Mouse (Mus musculus) megakaryocyte, embryonic 14.5 days (primary cell): ENCODE measurements around the gene Ppp1r13b. TPM values are rescaled to one million over a fixed set of nuclear protein-coding genes. Genes with fewer than 3 reads are reported as not detected.
A peak's percentile ranks its signal among the peaks of the same experiment; 100 is the strongest.

Experiments
- H3K27me3 ChIP-seq: replicated peaks from 2 replicates; pipeline ENCODE3; 2012; ENCODE audit warnings: inconsistent platforms
- H3K36me3 ChIP-seq: replicated peaks from 2 replicates; pipeline ENCODE3; 2012; ENCODE audit warnings: low read length, inconsistent platforms, mixed read lengths
- H3K4me1 ChIP-seq: 2 replicates; pipeline ENCODE4 v1.6.1; 2012; ENCODE audit warnings: inconsistent platforms
- H3K4me3 ChIP-seq: replicated peaks from 2 replicates; pipeline ENCODE3; 2012; ENCODE audit warnings: moderate library complexity, mild to moderate bottlenecking, inconsistent platforms
- H3K9me3 ChIP-seq: 2 replicates; pipeline ENCODE4 v1.6.1; 2012; ENCODE audit warnings: inconsistent platforms
- FLI1 ChIP-seq: IDR thresholded peaks from 2 replicates; pipeline ENCODE4 v1.6.1; 2012; ENCODE audit warnings: low read length, inconsistent platforms, mixed read lengths
- GATA1 ChIP-seq: IDR thresholded peaks from 3 replicates; pipeline ENCODE4 v1.6.1; 2012; ENCODE audit warnings: mixed read lengths, low read length, inconsistent platforms, borderline replicate concordance
- polyA plus RNA-seq: library from polyadenylated mRNA; stranded (reverse); fragments of >175 nt; gene quantifications from 2 replicates; pipeline ENCODE4 v1.2.3, GENCODE M21; 2012; ENCODE audit warnings: low replicate concordance; ENCODE audit not compliant: insufficient read depth

Ppp1r13b gene
- polyA plus RNA-seq, 1 experiment: 15.6 TPM

GRCm38 (mm10) chr12:111920046-111920445 is 12.1 kb upstream of the Ppp1r13b start:
- H3K4me1 ChIP-seq: peaks cover 90% of the 10 kb centered on the region
- H3K4me3 ChIP-seq: peak overlapping the region; percentile 86
- H3K36me3 ChIP-seq: peaks cover 2% of the 10 kb centered on the region
- no peaks in the 10 kb centered on the region; the same call in 1 of the 2 replicates for H3K9me3 ChIP-seq
- H3K27me3 ChIP-seq: peaks cover 27% of the 10 kb centered on the region
- TF ChIP-seq FLI1: no peak

GRCm38 (mm10) chr12:111916514-111917217 is 8.8 kb upstream of the Ppp1r13b start:
- Histone ChIP-seq H3K4me3 (no peak overlapping the region), H3K27me3 (peaks cover 27% of the 10 kb centered on the region), H3K4me1 (peaks cover 80% of the 10 kb centered on the region), H3K9me3 (no peaks in the 10 kb centered on the region), H3K36me3 (no peaks in the 10 kb centered on the region)
- TF ChIP-seq GATA1 (no peak), FLI1 (no peak)

GRCm38 (mm10) chr12:111915781-111916180 is 7.9 kb upstream of the Ppp1r13b start:
- H3K27me3 ChIP-seq: peaks cover 29% of the 10 kb centered on the region
- no peaks in the 10 kb centered on the region for H3K9me3 ChIP-seq
- TF ChIP-seq FLI1 (no peak), GATA1 (no peak)
- no peaks in the 10 kb centered on the region for H3K36me3 ChIP-seq
- no peak overlapping the region for H3K4me3 ChIP-seq
- H3K4me1 ChIP-seq: peaks cover 81% of the 10 kb centered on the region

GRCm38 (mm10) chr12:111914031-111914430 is 6.1 kb upstream of the Ppp1r13b start:
- Histone ChIP-seq H3K4me3 (peak overlapping the region; percentile 31), H3K36me3 (no peaks in the 10 kb centered on the region)

GRCm38 (mm10) chr12:111912802-111913201 is 4.9 kb upstream of the Ppp1r13b start:
- H3K9me3 ChIP-seq: no peaks in the 10 kb centered on the region
- peaks cover 74% of the 10 kb centered on the region for H3K4me1 ChIP-seq
- TF ChIP-seq GATA1 (no peak), FLI1 (no peak)
- no peak overlapping the region for H3K4me3 ChIP-seq
- peaks cover 30% of the 10 kb centered on the region for H3K27me3 ChIP-seq
- no peaks in the 10 kb centered on the region for H3K36me3 ChIP-seq

More at GRCm38 (mm10) chr12:111914031-111914430, 6.1 kb upstream of the Ppp1r13b start:
- TF ChIP-seq FLI1: no peak
- TF ChIP-seq GATA1: no peak
- Histone ChIP-seq H3K9me3 (no peaks in the 10 kb centered on the region), H3K27me3 (peaks cover 33% of the 10 kb centered on the region), H3K4me1 (peaks cover 73% of the 10 kb centered on the region)

GRCm38 (mm10) chr12:111911796-111912195 is 3.9 kb upstream of the Ppp1r13b start:
- Histone ChIP-seq H3K36me3 (no peaks in the 10 kb centered on the region), H3K4me1 (peaks cover 70% of the 10 kb centered on the region), H3K4me3 (no peak overlapping the region), H3K27me3 (peaks cover 24% of the 10 kb centered on the region), H3K9me3 (no peaks in the 10 kb centered on the region)
- TF ChIP-seq GATA1 (no peak), FLI1 (no peak)

GRCm38 (mm10) chr12:111911171-111911760 is 3.4 kb upstream of the Ppp1r13b start:
- Histone ChIP-seq H3K4me1 (peaks cover 70% of the 10 kb centered on the region), H3K4me3 (no peak overlapping the region), H3K27me3 (peaks cover 22% of the 10 kb centered on the region), H3K9me3 (no peaks in the 10 kb centered on the region), H3K36me3 (no peaks in the 10 kb centered on the region)
- no peak for TF ChIP-seq FLI1
- TF ChIP-seq GATA1: no peak

- H3K4me1 ChIP-seq: peaks cover 73% of the 10 kb centered on the region
- H3K27me3 ChIP-seq: peaks cover 18% of the 10 kb centered on the region
- no peaks in the 10 kb centered on the region for H3K9me3 ChIP-seq
- H3K36me3 ChIP-seq: peaks cover 7% of the 10 kb centered on the region
- TF ChIP-seq FLI1 (no peak), GATA1 (no peak)
- peak overlapping the region; percentile 96 for H3K4me3 ChIP-seq
These were observed 1.2 kb upstream of the Ppp1r13b start for GRCm38 (mm10) chr12:111908997-111909550.

- H3K4me3 ChIP-seq: peak overlapping the region; percentile 96
- no peaks in the 10 kb centered on the region for H3K9me3 ChIP-seq
- peaks cover 18% of the 10 kb centered on the region for H3K27me3 ChIP-seq
- no peak for TF ChIP-seq FLI1
- TF ChIP-seq GATA1: no peak
- H3K36me3 ChIP-seq: peaks cover 17% of the 10 kb centered on the region
- H3K4me1 ChIP-seq: peaks cover 75% of the 10 kb centered on the region
These were observed 454 bp downstream of the Ppp1r13b start for GRCm38 (mm10) chr12:111907421-111907891.

- no peak for TF ChIP-seq GATA1
- no peak for TF ChIP-seq FLI1
- Histone ChIP-seq H3K9me3 (no peaks in the 10 kb centered on the region), H3K36me3 (peaks cover 17% of the 10 kb centered on the region), H3K27me3 (peaks cover 18% of the 10 kb centered on the region), H3K4me3 (peak overlapping the region; percentile 96), H3K4me1 (peaks cover 77% of the 10 kb centered on the region)
These were observed 1.5 kb downstream of the Ppp1r13b start for GRCm38 (mm10) chr12:111906309-111906875.
